Mouse (Mus musculus) G1E-ER4 (cell line): ENCODE data around the gene Ankk1. TPM values are rescaled to one million over a fixed set of nuclear protein-coding genes. Genes with fewer than 3 reads are reported as not detected.

Experiments used
- GATA1 ChIP-seq: IDR thresholded peaks from one replicate; pipeline ENCODE4 v1.8.0; 2012; ENCODE audit warnings: low read length, inconsistent platforms
- polyA plus RNA-seq: library from polyadenylated mRNA; stranded (reverse); fragments of >175 nt; gene quantifications from 2 replicates; pipeline ENCODE4 v1.2.3, GENCODE M21; 2012

The Ankk1 gene
- polyA plus RNA-seq: not detected in 2 replicates

GRCm38 (mm10) chr9:49426921-49427320 is at the start of gene Ankk1:
Gene Ankk1, minus strand, starts transcription at chr9:49427021.
- TF ChIP-seq GATA1: no peak

GRCm38 (mm10) chr9:49472126-49472525 is 45.3 kb upstream of the Ankk1 start:
- no peak for TF ChIP-seq GATA1

- no peak for TF ChIP-seq GATA1
Observed at GRCm38 (mm10) chr9:49470946-49471345, 44.1 kb upstream of the Ankk1 start.

GRCm38 (mm10) chr9:49470006-49470405 is 43.2 kb upstream of the Ankk1 start:
- TF ChIP-seq GATA1: no peak

DNA sequence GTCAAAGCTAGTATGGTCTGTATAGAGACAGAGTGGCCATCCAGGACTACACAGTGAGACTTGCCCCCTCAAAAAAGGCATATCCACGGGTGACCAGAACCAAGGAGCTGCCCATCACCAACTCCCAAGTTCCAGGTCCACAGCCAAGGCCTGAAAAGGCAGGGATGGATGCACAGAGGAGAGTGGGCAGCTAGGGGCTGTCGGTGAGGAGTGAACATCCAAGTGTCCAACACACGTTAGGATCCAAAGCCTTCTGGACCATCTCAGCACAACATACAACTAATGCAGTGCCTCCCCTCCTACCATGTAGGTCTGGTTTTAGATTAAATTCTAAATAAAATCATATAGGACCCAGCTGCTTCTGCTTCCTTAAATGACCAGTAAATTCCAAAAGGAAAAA is 29.3 kb upstream of the Ankk1 start:
- no peak for TF ChIP-seq GATA1

- TF ChIP-seq GATA1: no peak
Observed at GRCm38 (mm10) chr9:49452396-49452795, 25.6 kb upstream of the Ankk1 start.

DNA sequence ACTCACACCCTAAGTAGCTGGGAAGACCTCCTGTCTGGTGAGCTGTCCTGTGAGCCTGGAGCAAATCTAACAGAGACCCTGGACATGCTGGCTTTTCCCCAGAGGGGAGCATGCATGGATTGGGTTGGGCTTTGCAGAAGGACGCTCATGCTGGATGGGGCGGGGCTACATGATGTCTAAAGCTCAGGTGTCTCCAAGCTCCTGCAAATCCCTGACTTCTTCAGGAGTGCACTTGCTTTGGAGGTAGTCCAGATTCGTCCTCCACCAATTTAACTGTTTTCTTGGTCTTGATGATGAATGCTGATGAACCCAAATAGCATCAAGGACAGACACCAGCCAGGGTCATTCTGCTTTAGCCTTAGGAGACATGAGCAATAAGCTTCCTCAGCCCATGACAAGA is 23.7 kb upstream of the Ankk1 start:
- TF ChIP-seq GATA1: no peak

GRCm38 (mm10) chr9:49442621-49443020 is 15.8 kb upstream of the Ankk1 start:
- TF ChIP-seq GATA1: no peak

DNA sequence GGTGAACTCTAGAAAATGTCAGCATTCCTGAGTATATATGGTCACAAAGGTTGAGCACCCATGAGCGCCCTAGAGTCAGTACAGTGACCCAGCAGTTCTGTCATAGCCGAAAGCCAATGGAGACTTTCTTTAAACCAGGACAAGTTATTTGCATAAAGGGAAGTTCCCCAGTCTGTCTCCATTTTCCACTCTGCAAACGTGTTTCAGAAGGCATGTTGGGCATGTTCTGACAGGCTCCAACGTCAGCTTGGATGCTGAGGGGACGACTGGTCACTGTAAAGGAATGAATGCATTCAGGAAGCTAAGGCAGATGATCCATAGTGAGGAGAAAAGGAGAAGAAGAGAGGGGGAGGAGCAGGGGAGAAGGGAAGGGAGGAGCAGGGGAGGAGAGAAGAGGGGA is 657 bp upstream of the Ankk1 start:
- TF ChIP-seq GATA1: no peak

- no peak for TF ChIP-seq GATA1
Observed at GRCm38 (mm10) chr9:49425585-49425984, 1.2 kb downstream of the Ankk1 start.

GRCm38 (mm10) chr9:49423866-49424265 is 3.0 kb downstream of the Ankk1 start:
- no peak for TF ChIP-seq GATA1

DNA sequence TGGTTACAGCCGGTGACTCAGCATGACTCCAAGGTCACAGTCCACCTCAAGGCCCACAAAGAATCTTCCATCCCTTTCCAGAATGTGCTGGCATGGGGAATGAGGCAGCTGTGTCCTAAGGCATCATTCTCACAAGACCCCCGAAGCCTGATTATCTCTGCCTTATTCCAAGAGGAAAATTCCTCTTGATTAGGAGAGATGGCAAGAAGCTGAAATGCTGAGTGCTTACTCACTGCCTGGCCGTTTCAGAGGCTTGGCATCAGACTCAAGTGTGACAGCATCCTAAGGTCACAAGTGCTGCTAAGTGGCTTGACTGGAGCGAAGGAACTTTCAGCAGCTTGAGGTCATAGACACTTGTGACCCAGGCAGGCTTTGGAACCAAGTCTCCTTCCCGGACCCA is 16.2 kb downstream of the Ankk1 start:
- TF ChIP-seq GATA1: no peak

DNA sequence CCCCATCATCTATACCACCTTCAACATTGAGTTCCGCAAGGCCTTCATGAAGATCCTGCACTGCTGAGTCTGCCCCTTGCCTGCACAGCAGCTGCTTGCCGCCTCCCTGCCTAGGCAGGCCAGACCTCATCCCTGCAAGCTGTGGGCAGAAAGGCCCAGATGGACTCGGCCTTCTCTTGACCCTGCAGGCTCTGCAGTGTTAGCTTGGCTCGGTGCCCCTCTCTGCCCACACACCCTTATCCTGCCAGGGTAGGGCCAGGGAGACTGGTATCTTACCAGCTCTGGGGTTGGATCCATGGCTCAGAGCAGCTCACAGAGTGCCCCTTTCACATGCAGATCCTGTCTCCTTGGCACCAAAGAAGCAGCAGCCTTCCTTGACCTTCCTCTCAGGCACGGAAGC is 19.8 kb downstream of the Ankk1 start:
- no peak for TF ChIP-seq GATA1

DNA sequence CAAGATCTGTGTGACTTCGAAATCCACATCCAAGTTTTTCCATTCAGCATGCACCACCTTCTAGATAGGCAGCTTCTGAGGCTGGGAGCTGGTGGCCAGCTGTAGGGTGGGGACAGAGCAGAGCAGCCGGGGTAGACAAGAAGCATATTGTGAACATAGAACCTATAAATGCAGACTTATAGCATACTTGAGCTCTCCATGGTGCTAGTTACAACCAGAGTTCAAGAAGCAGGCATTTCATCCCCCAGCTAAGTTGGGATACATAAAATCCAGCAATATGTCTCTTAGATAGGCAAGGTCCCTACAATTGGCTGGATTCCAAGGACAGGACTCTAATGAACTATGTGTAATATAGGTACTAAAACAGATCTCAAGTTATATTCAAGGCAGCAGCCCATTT is 23.1 kb downstream of the Ankk1 start:
- no peak for TF ChIP-seq GATA1

- no peak for TF ChIP-seq GATA1
Observed at GRCm38 (mm10) chr9:49396006-49396405, 30.8 kb downstream of the Ankk1 start.

DNA sequence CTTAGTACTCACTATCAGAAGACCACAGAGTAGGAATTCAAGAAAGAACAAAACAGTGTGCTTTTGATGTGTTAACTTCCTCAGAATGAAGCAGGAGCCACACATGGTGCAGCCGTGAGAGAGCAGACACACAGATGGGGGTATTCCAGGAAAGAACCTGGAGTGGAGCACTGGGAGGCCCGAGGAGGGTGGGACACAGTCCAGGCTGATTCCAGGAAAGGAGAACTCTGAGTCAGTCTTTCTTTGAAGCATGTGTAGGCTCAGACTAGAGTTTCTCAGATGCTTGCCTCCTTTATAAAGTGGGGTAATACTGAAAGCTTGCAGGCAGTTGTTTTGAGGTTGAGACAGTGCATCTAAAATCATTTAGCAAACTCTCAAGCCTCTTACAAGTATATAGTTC is 34.6 kb downstream of the Ankk1 start:
- TF ChIP-seq GATA1: no peak

DNA sequence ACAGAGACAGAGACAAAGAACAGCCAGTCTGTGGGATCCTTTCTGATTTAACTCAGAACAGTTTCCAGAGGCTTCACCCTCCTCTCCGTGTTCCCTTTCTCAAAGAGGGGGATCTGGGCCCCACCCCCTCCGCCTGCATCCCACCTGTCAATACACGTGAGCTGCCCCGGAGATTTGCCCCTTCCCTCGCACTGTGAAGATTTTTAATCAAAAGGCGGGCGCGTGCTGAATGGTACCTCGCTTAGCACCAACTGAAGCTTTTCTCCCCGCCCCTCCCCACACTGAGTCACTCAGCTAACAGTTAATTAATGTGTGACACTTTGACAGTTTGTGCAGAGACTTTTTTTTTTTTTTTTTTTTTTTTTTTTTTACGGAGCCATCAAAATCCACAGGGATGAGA is 40.7 kb downstream of the Ankk1 start:
- no peak for TF ChIP-seq GATA1

- no peak for TF ChIP-seq GATA1
Observed at GRCm38 (mm10) chr9:49385301-49385700, 41.5 kb downstream of the Ankk1 start.
